Mouse (Mus musculus) megakaryocyte progenitor cell, adult 5-6 weeks (primary cell): Measurements from ENCODE around the gene Ralgapb. TPM values are rescaled to one million over a fixed set of nuclear protein-coding genes. Genes with fewer than 3 reads are reported as not detected.
"Not testable (repeated sequence)": the region's sequence is repeated elsewhere in the genome, so short reads cannot be mapped to it uniquely, and the experiment has no call there.

Experiments
- ATAC-seq: replicated peaks from 2 replicates; pipeline ENCODE4 v1.8.0; 2016; ENCODE audit warnings: mild to moderate bottlenecking, moderate TSS enrichment, inconsistent platforms; ENCODE audit not compliant: poor library complexity
- total RNA-seq, 2 experiments: library from RNA; stranded (forward) in 1 of 2; stranded (reverse) in 1 of 2; fragments of 157-497, 149-512 nt in 1 of 2; fragments of 200-1000 nt in 1 of 2; gene quantifications; 2 replicates each; pipeline versions ENCODE4 v1.2.3 to v1.2.4; 2015 to 2017

The Ralgapb gene
- total RNA-seq, 2 experiments from 2014 or later: 22.2 to 40.9 TPM

GRCm38 (mm10) chr2:158397140-158397539 lies 12.5 kb upstream of the Ralgapb start:
- ATAC-seq: not testable (repeated sequence)

- ATAC-seq: no peak
Observed at GRCm38 (mm10) chr2:158402915-158403314, 6.7 kb upstream of the Ralgapb start.

- no peak; the same call in 1 of the 2 replicates for ATAC-seq
Observed at GRCm38 (mm10) chr2:158408997-158409594, 552 bp upstream of the Ralgapb start.

- peak; percentile 5; the same call in 1 of the 2 replicates for ATAC-seq
Observed at GRCm38 (mm10) chr2:158410022-158411014, 670 bp downstream of the Ralgapb start.

GRCm38 (mm10) chr2:158413240-158413639 lies 3.6 kb downstream of the Ralgapb start:
- ATAC-seq: 0 out of 2 replicates have a peak, but pooled peaks have one; percentile 8

- no peak for ATAC-seq
Observed at GRCm38 (mm10) chr2:158415826-158416225, 6.2 kb downstream of the Ralgapb start.

- ATAC-seq: no peak
Observed at GRCm38 (mm10) chr2:158418663-158419062, 9.0 kb downstream of the Ralgapb start.

- no peak for ATAC-seq
Observed at GRCm38 (mm10) chr2:158445814-158446213, 36.2 kb downstream of the Ralgapb start.

GRCm38 (mm10) chr2:158449845-158450244 lies 40.2 kb downstream of the Ralgapb start:
- ATAC-seq: no peak

GRCm38 (mm10) chr2:158456451-158456850 lies 46.8 kb downstream of the Ralgapb start:
- no peak for ATAC-seq

- ATAC-seq: no peak
Observed at GRCm38 (mm10) chr2:158457610-158458009, 48.0 kb downstream of the Ralgapb start.

- ATAC-seq: 0 out of 2 replicates have a peak, but pooled peaks have one; percentile 34
Observed at GRCm38 (mm10) chr2:158462450-158462849, 52.8 kb downstream of the Ralgapb start.

- ATAC-seq: no peak
Observed at GRCm38 (mm10) chr2:158474159-158474558, 64.5 kb downstream of the Ralgapb start.

- ATAC-seq: no peak
Observed at GRCm38 (mm10) chr2:158477640-158478039, 68.0 kb downstream of the Ralgapb start.

- ATAC-seq: no peak
Observed at GRCm38 (mm10) chr2:158498457-158498856, 88.8 kb downstream of the Ralgapb start.

- no peak for ATAC-seq
Observed at GRCm38 (mm10) chr2:158501836-158502812, 92.5 kb downstream of the Ralgapb start, which contains the start of gene Adig. Gene Adig (plus strand): TSS chr2:158502612.

- ATAC-seq: no peak
Observed at GRCm38 (mm10) chr2:158503226-158503625, 93.6 kb downstream of the Ralgapb start.

- ATAC-seq: no peak
Observed at GRCm38 (mm10) chr2:158503671-158504070, 94.0 kb downstream of the Ralgapb start.

GRCm38 (mm10) chr2:158506475-158506874 lies 96.8 kb downstream of the Ralgapb start:
- no peak for ATAC-seq

- no peak for ATAC-seq
Observed at GRCm38 (mm10) chr2:158507046-158507445, 97.4 kb downstream of the Ralgapb start.
